Mouse (Mus musculus): ENCODE data around the gene Tex14. TPM values are rescaled to one million over a fixed set of nuclear protein-coding genes. Genes with fewer than 3 reads are reported as not detected.

Tex14 gene
- total and polyA plus RNA-seq, 3 experiments, result 0.42 TPM; not detected in 1

DNA sequence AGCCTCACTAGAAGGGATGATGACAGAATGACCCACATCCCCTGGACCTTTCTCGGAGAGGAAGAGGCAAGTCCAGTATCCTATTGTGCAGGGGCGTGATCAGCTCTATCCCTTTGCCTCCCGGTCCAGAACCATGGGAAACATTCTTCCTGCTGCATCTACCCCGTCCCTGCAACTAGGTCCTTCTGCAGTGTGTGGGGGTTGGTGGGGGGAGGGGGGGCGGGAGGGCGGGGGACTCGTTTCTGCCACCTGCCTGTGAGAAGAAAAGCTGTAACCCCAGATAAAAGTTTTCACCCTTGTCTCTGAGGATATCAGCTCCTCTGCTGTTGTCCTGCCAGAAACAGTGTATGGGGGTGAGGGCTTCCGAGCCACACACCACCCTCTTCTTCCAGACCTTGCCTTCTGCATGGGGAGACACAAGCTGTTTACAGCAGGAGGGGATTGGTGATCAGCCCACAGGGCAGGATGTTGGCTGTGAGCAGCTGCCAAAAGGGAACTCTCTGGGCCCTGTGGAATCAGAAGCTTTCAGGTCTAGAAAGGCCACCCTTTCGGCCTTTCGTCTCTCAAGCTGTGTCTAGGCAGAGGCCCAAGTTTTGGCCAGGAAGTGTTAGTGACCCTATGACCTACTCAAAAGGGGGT, 174.2 kb downstream of the Tex14 start (continued):
- TF ChIP-seq CTCF (IDR thresholded peaks at IDR 0.05 in 2 of 3, conservative IDR thresholded peaks at IDR 0.05 in 1 of 3; ENCODE audit: control insufficient read depth in 1 of 3, insufficient read depth in 1 of 3, low read depth in 2 of 3, low read length in 3 of 3, poor library complexity in 1 of 3, severe bottlenecking in 1 of 3) (peak in 1 of 3 experiments; percentile 43; a peak in 1 of 6 replicates), HCFC1 (IDR thresholded peaks at IDR 0.05; ENCODE audit: low read depth, low read length) (no peak), TCF12 (IDR thresholded peaks at IDR 0.05; ENCODE audit: low read depth, low read length) (peak; percentile 57; the same call in 1 of the 2 replicates), ELF1 (IDR thresholded peaks at IDR 0.05; ENCODE audit: low read depth, low read length) (no peak), TAL1 (IDR thresholded peaks at IDR 0.05; ENCODE audit: low read length) (0 out of 2 replicates have a peak, but pooled peaks have one; percentile 12), CHD1 (IDR thresholded peaks at IDR 0.05; ENCODE audit: low read depth, low read length) (no peak), TBP (IDR thresholded peaks at IDR 0.05; ENCODE audit: low read depth, low read length) (peak; percentile 96), JUND (IDR thresholded peaks at IDR 0.05; ENCODE audit: low read depth, low read length) (no peak), MYB (IDR thresholded peaks at IDR 0.05; ENCODE audit: low read depth, low read length) (no peak), POLR2AphosphoS2 (IDR thresholded peaks at IDR 0.05; ENCODE audit: low read length) (no peak), USF1 (IDR thresholded peaks at IDR 0.05; ENCODE audit: low read depth, low read length) (no peak), ZC3H11A (IDR thresholded peaks at IDR 0.05; ENCODE audit: low read depth, low read length) (no peak), KAT2A (conservative IDR thresholded peaks at IDR 0.05; ENCODE audit: low read depth, low read length) (no peak), UBTF (IDR thresholded peaks at IDR 0.05; ENCODE audit: borderline replicate concordance, insufficient read depth, low read depth, low read length) (peak; percentile 78), ETS1 (IDR thresholded peaks at IDR 0.05; ENCODE audit: low read depth, low read length) (no peak), NRF1 (IDR thresholded peaks at IDR 0.05; ENCODE audit: insufficient read depth, low read depth, low read length, poor library complexity, severe bottlenecking) (no peak), RCOR1 (IDR thresholded peaks at IDR 0.05; ENCODE audit: low read depth, low read length) (0 out of 2 replicates have a peak, but pooled peaks have one; percentile 6), USF2 (IDR thresholded peaks at IDR 0.05; ENCODE audit: borderline replicate concordance in 1 of 2, insufficient read depth in 1 of 2, low read depth in 1 of 2, low read length in 2 of 2) (no peak), RAD21 (IDR thresholded peaks at IDR 0.05; ENCODE audit: low read depth, low read length) (no peak), MAZ (IDR thresholded peaks at IDR 0.05; ENCODE audit: low read depth, low read length) (peak; percentile 41; the same call in 1 of the 2 replicates), CHD2 (IDR thresholded peaks at IDR 0.05; ENCODE audit: low read length) (no peak), GATA1 (IDR thresholded peaks at IDR 0.05; ENCODE audit: low read depth, low read length) (0 out of 2 replicates have a peak, but pooled peaks have one; percentile 9), SIN3A (IDR thresholded peaks at IDR 0.05; ENCODE audit: low read length) (no peak)

DNA sequence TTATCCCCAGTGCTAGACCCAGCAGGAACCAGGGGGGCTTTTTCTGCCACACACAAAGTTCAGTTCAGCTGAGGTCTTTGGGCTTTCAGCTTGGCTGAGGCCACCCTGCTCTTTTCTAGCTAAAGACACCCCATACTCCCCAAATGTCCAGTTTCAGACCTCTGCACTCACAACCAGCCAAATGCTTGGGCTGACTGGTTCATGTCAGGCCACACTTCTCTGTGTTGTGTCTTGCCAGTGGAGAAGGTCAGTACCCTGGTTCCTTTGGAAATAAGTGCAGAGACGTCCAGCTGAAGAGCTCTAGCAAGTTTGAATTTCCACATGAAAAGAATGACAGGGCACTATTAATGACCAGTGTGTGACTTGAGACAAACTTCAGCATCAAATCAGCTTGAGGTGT, 174.8 kb downstream of the Tex14 start:
- Histone ChIP-seq H3K79me2 (ENCODE audit: control insufficient read depth, insufficient read depth, low read length, poor library complexity) (no peaks in the 10 kb centered on the region), H3K27ac (ENCODE audit: control insufficient read depth, low read depth, low read length) (no peak overlapping the region), H3K4me3 (ENCODE audit: control insufficient read depth in 1 of 2, insufficient read depth in 1 of 2, low read depth in 2 of 2, low read length in 2 of 2) (no peak overlapping the region), H3K36me3 (ENCODE audit: control insufficient read depth in 1 of 2, insufficient read depth in 2 of 2, low read length in 2 of 2) (peaks cover 0 to 2% of the 10 kb centered on the region in 2 experiments; a peak in 1 of 4 replicates), H3K27me3 (ENCODE audit: control insufficient read depth in 1 of 2, insufficient read depth in 2 of 2, low read length in 2 of 2) (no peaks in the 10 kb centered on the region; a peak in 2 of 4 replicates), H3K4me1 (ENCODE audit: control insufficient read depth in 1 of 2, insufficient read depth in 2 of 2, low read length in 2 of 2) (peaks cover 2 to 15% of the 10 kb centered on the region in 2 experiments; a peak in 3 of 4 replicates), H3K9me3 (replicated peaks; ENCODE audit: insufficient read depth, low read length) (no peaks in the 10 kb centered on the region), H3K9ac (ENCODE audit: control insufficient read depth, low read depth, low read length, poor library complexity, severe bottlenecking) (no peak overlapping the region)
- TF ChIP-seq CHD2 (IDR thresholded peaks at IDR 0.05; ENCODE audit: low read length), result no peak
- no peak for TF ChIP-seq TBP (IDR thresholded peaks at IDR 0.05; ENCODE audit: low read depth, low read length)
- TF ChIP-seq UBTF (IDR thresholded peaks at IDR 0.05; ENCODE audit: borderline replicate concordance, insufficient read depth, low read depth, low read length), result no peak
- no peak for TF ChIP-seq ZMIZ1 (IDR thresholded peaks at IDR 0.05; ENCODE audit: low read depth, low read length)
- no peak for TF ChIP-seq POLR2AphosphoS5 (IDR thresholded peaks at IDR 0.05; ENCODE audit: borderline replicate concordance, low read depth, low read length)
- TF ChIP-seq MEF2A (IDR thresholded peaks at IDR 0.05; ENCODE audit: extremely low read depth, insufficient replicate concordance, low read depth, low read length, poor library complexity, severe bottlenecking), result no peak
- TF ChIP-seq POLR2AphosphoS2 (IDR thresholded peaks at IDR 0.05; ENCODE audit: low read length), result no peak
- TF ChIP-seq SMC3 (IDR thresholded peaks at IDR 0.05; ENCODE audit: low read depth, low read length), result no peak
- no peak for TF ChIP-seq USF2 (IDR thresholded peaks at IDR 0.05; ENCODE audit: borderline replicate concordance in 1 of 2, insufficient read depth in 1 of 2, low read depth in 1 of 2, low read length in 2 of 2)
- no peak for TF ChIP-seq CHD1 (IDR thresholded peaks at IDR 0.05; ENCODE audit: low read depth, low read length)
- no peak for TF ChIP-seq ELF1 (IDR thresholded peaks at IDR 0.05; ENCODE audit: low read depth, low read length)
- no peak for DNase-seq (ENCODE audit: low read depth, low spot score)
